Mouse (Mus musculus) liver, postnatal 0 days (tissue): Measurements from ENCODE around the gene Stat3.

ENCODE experiments used
- CTCF ChIP-seq: sonication (generic); IDR thresholded peaks from 2 replicates; pipeline ENCODE4 v1.5.1; 2016; ENCODE audit warnings: antibody characterized with exemption, low read depth
- EP300 ChIP-seq: IDR thresholded peaks from 2 replicates; pipeline ENCODE4 v1.6.1; 2016; ENCODE audit warnings: antibody characterized with exemption, low read depth, mild to moderate bottlenecking

- TF ChIP-seq EP300 (no peak), CTCF (no peak)
Measured at GRCm38 (mm10) chr11:100883640-100884039, 55.7 kb downstream of the Stat3 start.
